Mouse (Mus musculus) gastrocnemius, postnatal 4 days (tissue): ENCODE measurements at regions not wholly inside any gene's neighbourhood (a gene's known extent, or its start where the extent isn't known, plus 50 kb on each side); places are given as distances from the start of the nearest gene placed in this dataset.

Source experiments
- DNase-seq, 2 experiments: peaks; one replicate each; pipeline ENCODE4 v3.0.0; 2021 to 2022; ENCODE audit warnings: low spot score in 2 of 2, mixed read lengths in 2 of 2

- DNase-seq, result no peak
Observed at GRCm38 (mm10) chr9:120763802-120764201, 165.2 kb upstream of the Ctnnb1 start.

- no peak for DNase-seq
Observed at GRCm38 (mm10) chr9:120764663-120765062, 164.4 kb upstream of the Ctnnb1 start.

- DNase-seq, result no peak
Observed at GRCm38 (mm10) chr9:120765292-120765691, 163.7 kb upstream of the Ctnnb1 start.

- DNase-seq, result no peak
Observed at GRCm38 (mm10) chr9:120766881-120767280, 162.1 kb upstream of the Ctnnb1 start.

- no peak for DNase-seq
Observed at GRCm38 (mm10) chr9:120767396-120767795, 161.6 kb upstream of the Ctnnb1 start.

- no peak for DNase-seq
Observed at GRCm38 (mm10) chr9:120769056-120769455, 160.0 kb upstream of the Ctnnb1 start.

GRCm38 (mm10) chr9:120769679-120770078 is 159.3 kb upstream of the Ctnnb1 start:
- no peak for DNase-seq

GRCm38 (mm10) chr9:120770886-120771285 is 158.1 kb upstream of the Ctnnb1 start:
- no peak for DNase-seq

- no peak for DNase-seq
Observed at GRCm38 (mm10) chr9:120771896-120772530, 157.0 kb upstream of the Ctnnb1 start.

- no peak for DNase-seq
Observed at GRCm38 (mm10) chr9:120774251-120774650, 154.8 kb upstream of the Ctnnb1 start.

- no peak for DNase-seq
Observed at GRCm38 (mm10) chr9:120774772-120775171, 154.2 kb upstream of the Ctnnb1 start.

- no peak for DNase-seq
Observed at GRCm38 (mm10) chr9:120775721-120776120, 153.3 kb upstream of the Ctnnb1 start.

GRCm38 (mm10) chr9:120776456-120777001 is 152.5 kb upstream of the Ctnnb1 start:
- no peak for DNase-seq

- no peak for DNase-seq
Observed at GRCm38 (mm10) chr9:120777016-120777415, 152.0 kb upstream of the Ctnnb1 start.

- DNase-seq, result no peak
Observed at GRCm38 (mm10) chr9:120777501-120777900, 151.5 kb upstream of the Ctnnb1 start.

GRCm38 (mm10) chr9:120778423-120778822 is 150.6 kb upstream of the Ctnnb1 start:
- DNase-seq, result no peak

- no peak for DNase-seq
Observed at GRCm38 (mm10) chr9:120794210-120794609, 134.8 kb upstream of the Ctnnb1 start.

- DNase-seq, result no peak
Observed at GRCm38 (mm10) chr9:120796111-120796880, 132.7 kb upstream of the Ctnnb1 start.

GRCm38 (mm10) chr9:120797996-120798663 is 130.9 kb upstream of the Ctnnb1 start:
- DNase-seq, result no peak

- DNase-seq, result no peak
Observed at GRCm38 (mm10) chr9:120798901-120799300, 130.1 kb upstream of the Ctnnb1 start.

GRCm38 (mm10) chr9:120802646-120803045 is 126.4 kb upstream of the Ctnnb1 start:
- no peak for DNase-seq

- DNase-seq, result no peak
Observed at GRCm38 (mm10) chr9:120804760-120805294, 124.2 kb upstream of the Ctnnb1 start.
